Mouse (Mus musculus): Measurements from ENCODE around the gene Gm11758.
"Not testable (repeated sequence)": the region's sequence is repeated elsewhere in the genome, so short reads cannot be mapped to it uniquely, and the experiment has no call there.

Gene Gm11758

DNA sequence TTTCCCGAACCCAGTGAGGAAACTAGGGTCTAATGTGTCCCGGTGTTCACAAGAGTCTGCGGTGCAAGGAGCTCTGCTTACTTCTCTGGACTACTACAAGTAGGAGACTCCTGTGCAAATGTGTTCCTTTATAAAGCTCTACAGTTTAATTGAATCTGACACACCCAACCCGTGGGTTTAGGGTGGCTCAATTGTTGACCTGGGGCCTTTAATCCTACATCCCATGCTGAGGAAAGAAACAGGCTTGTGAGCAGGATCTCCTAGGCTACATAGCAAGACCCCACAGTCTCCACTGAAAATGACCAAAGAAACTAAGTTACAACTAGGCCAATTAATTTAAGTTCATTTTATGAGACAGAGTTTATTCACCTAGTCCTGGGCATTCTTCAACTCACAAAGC, at the start of gene Gm11758:
Gm11758 (minus strand) TSS at position 101 of the 400 bp plus-strand sequence.
- not testable (repeated sequence) for DNase-seq (ENCODE audit: low spot score in 2 of 2)

DNA sequence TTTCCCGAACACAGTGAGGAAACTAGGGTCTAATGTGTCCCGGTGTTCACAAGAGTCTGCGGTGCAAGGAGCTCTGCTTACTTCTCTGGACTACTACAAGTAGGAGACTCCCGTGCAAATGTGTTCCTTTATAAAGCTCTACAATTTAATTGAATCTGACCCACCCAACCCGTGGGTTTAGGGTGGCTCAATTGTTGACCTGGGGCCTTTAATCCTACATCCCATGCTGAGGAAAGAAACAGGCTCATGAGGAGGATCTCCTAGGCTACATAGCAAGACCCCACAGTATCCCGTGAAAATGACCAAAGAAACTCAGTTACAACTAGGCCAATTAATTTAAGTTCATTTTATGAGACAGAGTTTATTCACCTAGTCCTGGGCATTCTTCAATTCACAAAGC, 44.6 kb upstream of the Gm11758 start, which contains the start of gene Gm11756:
Gm11756 (minus strand) TSS at position 101 of the 400 bp plus-strand sequence.
- DNase-seq (ENCODE audit: low spot score in 2 of 2), result not testable (repeated sequence)

DNA sequence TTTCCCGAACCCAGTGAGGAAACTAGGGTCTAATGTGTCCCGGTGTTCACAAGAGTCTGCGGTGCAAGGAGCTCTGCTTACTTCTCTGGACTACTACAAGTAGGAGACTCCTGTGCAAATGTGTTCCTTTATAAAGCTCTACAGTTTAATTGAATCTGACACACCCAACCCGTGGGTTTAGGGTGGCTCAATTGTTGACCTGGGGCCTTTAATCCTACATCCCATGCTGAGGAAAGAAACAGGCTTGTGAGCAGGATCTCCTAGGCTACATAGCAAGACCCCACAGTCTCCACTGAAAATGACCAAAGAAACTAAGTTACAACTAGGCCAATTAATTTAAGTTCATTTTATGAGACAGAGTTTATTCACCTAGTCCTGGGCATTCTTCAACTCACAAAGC, 29.8 kb upstream of the Gm11758 start, which contains the start of gene Gm13871:
Gm13871 (minus strand) TSS at position 101 of the 400 bp plus-strand sequence.
- not testable (repeated sequence) for DNase-seq (ENCODE audit: low spot score in 2 of 2)

DNA sequence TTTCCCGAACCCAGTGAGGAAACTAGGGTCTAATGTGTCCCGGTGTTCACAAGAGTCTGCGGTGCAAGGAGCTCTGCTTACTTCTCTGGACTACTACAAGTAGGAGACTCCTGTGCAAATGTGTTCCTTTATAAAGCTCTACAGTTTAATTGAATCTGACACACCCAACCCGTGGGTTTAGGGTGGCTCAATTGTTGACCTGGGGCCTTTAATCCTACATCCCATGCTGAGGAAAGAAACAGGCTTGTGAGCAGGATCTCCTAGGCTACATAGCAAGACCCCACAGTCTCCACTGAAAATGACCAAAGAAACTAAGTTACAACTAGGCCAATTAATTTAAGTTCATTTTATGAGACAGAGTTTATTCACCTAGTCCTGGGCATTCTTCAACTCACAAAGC, 14.9 kb upstream of the Gm11758 start, which contains the start of gene Gm11757:
Gm11757 (minus strand) TSS at position 101 of the 400 bp plus-strand sequence.
- DNase-seq (ENCODE audit: low spot score in 2 of 2), result not testable (repeated sequence)

DNA sequence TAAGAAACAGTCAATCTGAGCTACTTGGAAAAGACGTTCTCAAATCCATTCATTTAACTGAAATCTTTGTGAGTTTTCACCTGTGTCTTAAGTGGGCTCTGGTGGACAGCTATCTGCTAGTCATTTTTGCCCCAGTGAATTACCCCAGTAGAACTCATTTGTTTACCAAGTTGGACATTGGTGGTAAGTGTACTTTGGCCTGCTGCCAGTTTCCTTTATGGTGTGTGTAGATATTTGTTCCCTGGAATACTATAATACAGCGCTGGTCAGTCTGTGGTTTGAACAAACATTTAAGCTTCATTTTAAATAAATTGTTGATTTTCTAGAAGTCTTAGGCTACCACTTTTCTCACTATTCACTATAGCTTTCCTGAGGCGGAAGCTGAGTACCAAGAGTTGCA, 49.5 kb downstream of the Gm11758 start:
- DNase-seq (ENCODE audit: low spot score in 2 of 2), result no peak

Measured in frontal cortex, postnatal 10 days (tissue).